Mouse (Mus musculus) neural tube, embryonic 14.5 days (tissue): ENCODE results near the gene Dennd2c. TPM values are rescaled to one million over a fixed set of nuclear protein-coding genes. Genes with fewer than 3 reads are reported as not detected.

ENCODE experiments used
- ATAC-seq: fragments of 200-750 bp; cut with Nextera tagmentation; 2 replicates; pipeline ENCODE4 v1.8.0; 2017; ENCODE audit warnings: low read depth, mild to moderate bottlenecking, moderate TSS enrichment, moderate library complexity
- H3K27ac ChIP-seq: fragments of 300-500 bp; sonication (generic); 2 replicates; pipeline ENCODE4 v1.5.1; 2014; ENCODE audit warnings: low read depth, mild to moderate bottlenecking, control low read depth, low read length, moderate library complexity, mixed read lengths
- H3K27me3 ChIP-seq: fragments of 300-500 bp; sonication (generic); 2 replicates; pipeline ENCODE4 v1.6.1; 2014; ENCODE audit warnings: low read length; ENCODE audit not compliant: control insufficient read depth, insufficient read depth
- H3K36me3 ChIP-seq: fragments of 300-500 bp; sonication (generic); 2 replicates; pipeline ENCODE4 v1.6.1; 2014; ENCODE audit warnings: low read length, mixed read lengths; ENCODE audit not compliant: control insufficient read depth, insufficient read depth
- H3K4me1 ChIP-seq: fragments of 300-500 bp; sonication (generic); 2 replicates; pipeline ENCODE4 v1.6.1; 2014; ENCODE audit warnings: low read length; ENCODE audit not compliant: control insufficient read depth, insufficient read depth
- H3K4me2 ChIP-seq: fragments of 300-500 bp; sonication (generic); 2 replicates; pipeline ENCODE4 v1.6.1; 2014; ENCODE audit warnings: mild to moderate bottlenecking, low read depth, low read length, control low read depth
- H3K4me3 ChIP-seq: fragments of 300-500 bp; sonication (generic); 2 replicates; pipeline ENCODE4 v1.5.1; 2014; ENCODE audit warnings: low read depth, low read length, control low read depth, mixed read lengths
- H3K9ac ChIP-seq: fragments of 300-500 bp; sonication (generic); replicated peaks from 2 replicates; pipeline ENCODE4 v1.6.1; 2014; ENCODE audit warnings: low read depth, mild to moderate bottlenecking, control low read depth, low read length, mixed read lengths
- H3K9me3 ChIP-seq: fragments of 300-500 bp; sonication (generic); 2 replicates; pipeline ENCODE4 v1.6.1; 2016; ENCODE audit warnings: low read length; ENCODE audit not compliant: control insufficient read depth
- WGBS: fragments of 180-500 bp; shearing (Covaris S2); extraction: QIAGEN DNeasy Blood & Tissue Kit; methylation state at CpG from one replicate; pipeline ENCODE4 v1.1.7; 2014; 5-methylcytosine and 5-hydroxymethylcytosine counted together
- polyA plus RNA-seq: library from polyadenylated mRNA; unstranded; fragments of >200 nt; fragmentation: Nextera tagmentation; extraction: Ambion mirVana; gene quantifications from 2 replicates; pipeline ENCODE4 v1.2.1, GENCODE M21; 2014

Dennd2c gene
- polyA plus RNA-seq, 1 experiment from 2014 or later = 1.7 TPM

DNA sequence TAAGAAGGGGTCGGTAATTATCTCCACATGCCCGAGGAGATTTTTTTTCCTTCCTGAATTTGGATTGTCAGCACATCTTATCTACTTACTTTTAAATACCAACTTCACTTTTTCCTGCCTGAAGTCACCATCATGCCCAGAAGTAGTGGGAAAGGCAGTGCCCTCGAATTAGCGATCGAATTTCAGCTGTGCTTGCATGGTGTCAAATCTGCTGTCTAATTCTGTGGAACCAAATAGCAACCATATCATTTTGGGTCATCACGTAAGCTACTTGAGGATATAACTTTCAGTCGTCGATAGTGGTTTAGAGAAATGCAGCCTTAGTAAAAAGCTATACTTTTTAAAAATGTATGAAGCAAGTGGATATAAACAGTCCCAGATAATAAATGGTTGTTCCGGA lies 25.9 kb upstream of the Dennd2c start:
- no peak overlapping the region for H3K4me3 ChIP-seq
- WGBS = 94% methylated on average over 9 of the region's 9 CpGs
- H3K4me2 ChIP-seq = no peak overlapping the region
- no peak overlapping the region for H3K9ac ChIP-seq
- H3K4me1 ChIP-seq = no peaks in the 10 kb centered on the region
- H3K27me3 ChIP-seq = no peaks in the 10 kb centered on the region
- H3K27ac ChIP-seq = no peak overlapping the region
- no peak for ATAC-seq
- no peaks in the 10 kb centered on the region for H3K36me3 ChIP-seq
- H3K9me3 ChIP-seq = no peaks in the 10 kb centered on the region

DNA sequence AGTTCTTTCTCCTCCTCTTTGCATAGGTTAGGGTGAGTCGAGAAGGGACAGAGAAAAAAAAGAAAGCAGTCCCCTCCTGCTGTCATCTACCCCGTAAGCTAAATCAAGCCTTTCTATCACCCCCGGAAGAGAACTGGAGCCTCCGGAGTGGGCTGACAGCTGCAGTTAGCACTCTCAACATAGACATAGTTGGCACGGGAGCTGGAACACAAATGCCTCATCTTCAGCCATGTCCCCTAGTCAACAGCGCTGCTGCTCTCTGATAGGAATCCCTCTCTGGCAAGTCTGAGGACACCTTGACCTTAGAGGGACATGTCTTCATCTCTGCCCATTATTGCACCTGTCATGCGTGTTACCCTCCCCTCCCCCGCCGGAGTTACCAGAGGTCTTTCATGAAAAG lies 23.1 kb upstream of the Dennd2c start:
- Histone ChIP-seq H3K27ac (no peak overlapping the region), H3K4me2 (no peak overlapping the region), H3K36me3 (no peaks in the 10 kb centered on the region), H3K4me3 (no peak overlapping the region), H3K4me1 (no peaks in the 10 kb centered on the region), H3K9ac (no peak overlapping the region), H3K9me3 (no peaks in the 10 kb centered on the region), H3K27me3 (no peaks in the 10 kb centered on the region)
- no peak for ATAC-seq
- WGBS = 82% methylated on average over 9 of the region's 9 CpGs

DNA sequence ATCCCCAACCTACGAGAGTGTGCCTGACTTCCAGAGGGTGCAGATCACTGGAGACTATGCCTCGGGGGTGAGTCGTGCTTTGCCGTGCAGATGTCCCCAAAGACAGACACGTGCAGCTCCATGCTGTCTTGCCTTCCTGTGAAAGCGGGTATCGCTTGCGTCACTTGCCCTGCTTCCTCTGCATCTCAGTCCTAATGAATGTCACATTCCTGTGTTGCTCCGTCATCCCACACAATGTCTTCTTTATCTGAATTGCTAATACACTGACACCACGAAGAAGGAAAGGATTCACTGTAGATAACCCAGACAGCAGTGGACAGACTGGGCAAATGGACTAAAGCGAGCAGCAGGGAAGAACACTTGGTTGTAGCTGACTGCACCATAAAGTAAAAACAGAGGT lies 21.4 kb upstream of the Dennd2c start:
- Histone ChIP-seq H3K4me2 (no peak overlapping the region), H3K27ac (no peak overlapping the region), H3K27me3 (no peaks in the 10 kb centered on the region), H3K9me3 (no peaks in the 10 kb centered on the region), H3K9ac (no peak overlapping the region), H3K4me1 (no peaks in the 10 kb centered on the region), H3K36me3 (no peaks in the 10 kb centered on the region), H3K4me3 (no peak overlapping the region)
- ATAC-seq = no peak
- 62% methylated on average over 11 of the region's 11 CpGs for WGBS

DNA sequence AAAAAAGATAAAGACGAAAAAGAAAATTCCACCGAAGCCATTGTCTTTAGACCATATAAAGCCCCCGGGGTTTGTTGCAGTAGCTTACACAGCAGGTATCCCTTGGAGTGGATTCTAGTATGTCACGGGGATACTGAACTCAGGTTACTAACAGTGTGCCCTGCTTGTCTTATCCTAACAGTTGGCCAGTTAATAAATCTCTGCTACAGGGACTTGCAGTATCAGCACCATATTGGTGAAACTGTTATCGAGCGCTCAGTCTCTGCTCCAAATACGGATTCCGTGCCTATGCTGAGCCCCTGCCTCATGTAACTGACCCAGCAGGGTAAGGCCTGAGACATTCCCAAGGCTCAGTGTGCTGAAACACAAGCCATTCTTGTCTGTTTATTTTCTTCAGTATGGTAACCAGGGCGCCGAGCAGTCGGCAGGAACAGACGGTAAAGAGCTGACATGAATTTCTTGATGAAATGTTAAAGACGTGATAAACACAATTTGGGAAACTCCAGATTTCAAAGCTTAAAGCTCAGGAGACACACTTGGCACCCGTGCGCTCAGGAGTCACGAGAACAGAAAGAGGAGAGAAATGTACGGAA lies 20.4 kb upstream of the Dennd2c start:
- Histone ChIP-seq H3K4me1 (no peaks in the 10 kb centered on the region), H3K4me3 (no peak overlapping the region), H3K27me3 (no peaks in the 10 kb centered on the region), H3K9ac (no peak overlapping the region), H3K36me3 (no peaks in the 10 kb centered on the region), H3K9me3 (no peaks in the 10 kb centered on the region), H3K27ac (no peak overlapping the region), H3K4me2 (no peak overlapping the region)
- WGBS = 87% methylated on average over 17 of the region's 17 CpGs
- no peak for ATAC-seq

DNA sequence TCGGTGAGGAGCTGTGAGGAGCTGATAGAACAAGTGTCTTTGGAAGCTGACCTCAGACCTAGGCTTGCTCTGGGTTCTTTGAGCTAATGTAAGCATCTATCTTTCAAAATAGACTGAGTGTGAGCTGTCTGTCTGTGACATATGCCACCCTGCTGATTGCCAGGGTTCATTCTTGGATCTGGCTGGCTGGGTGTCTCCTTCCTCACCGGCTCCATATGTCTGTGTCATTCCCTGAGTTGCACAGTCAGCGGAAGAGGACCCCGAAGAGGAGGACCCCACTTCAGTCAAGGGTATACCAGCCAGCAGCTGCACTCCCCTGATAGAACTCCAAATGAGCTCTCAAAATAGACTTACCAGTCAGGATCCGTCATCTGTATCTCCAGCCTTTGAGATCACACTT lies 19.6 kb upstream of the Dennd2c start:
- H3K4me2 ChIP-seq = no peak overlapping the region
- 89% methylated on average over 5 of the region's 5 CpGs for WGBS
- ATAC-seq = no peak
- no peak overlapping the region for H3K4me3 ChIP-seq
- H3K9ac ChIP-seq = no peak overlapping the region
- H3K36me3 ChIP-seq = no peaks in the 10 kb centered on the region
- H3K4me1 ChIP-seq = no peaks in the 10 kb centered on the region
- H3K27ac ChIP-seq = no peak overlapping the region
- H3K9me3 ChIP-seq = no peaks in the 10 kb centered on the region
- H3K27me3 ChIP-seq = no peaks in the 10 kb centered on the region

DNA sequence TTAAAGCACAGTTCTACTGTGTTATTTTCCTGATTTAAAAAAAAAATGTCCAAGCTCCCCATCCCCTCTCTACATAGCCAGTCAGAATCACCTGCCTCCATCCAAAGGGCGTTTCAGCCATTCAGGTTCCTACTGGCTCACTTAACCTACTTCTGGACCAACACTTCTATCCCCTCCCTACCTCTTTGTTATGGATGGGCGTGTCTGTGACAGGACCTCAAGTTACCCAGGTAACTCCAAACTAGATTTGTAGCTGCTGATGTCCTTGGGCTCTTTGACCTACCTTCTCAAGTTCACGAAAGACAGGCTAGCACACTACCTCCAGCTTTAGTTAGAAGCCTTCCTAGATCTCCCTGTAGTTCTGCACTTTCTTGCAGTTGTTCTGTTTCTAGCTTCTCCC lies 16.4 kb upstream of the Dennd2c start:
- Histone ChIP-seq H3K27me3 (no peaks in the 10 kb centered on the region), H3K9me3 (no peaks in the 10 kb centered on the region), H3K4me1 (no peaks in the 10 kb centered on the region), H3K4me3 (no peak overlapping the region), H3K9ac (no peak overlapping the region), H3K36me3 (no peaks in the 10 kb centered on the region), H3K27ac (no peak overlapping the region), H3K4me2 (no peak overlapping the region)
- WGBS = 87% methylated on average over 3 of the region's 3 CpGs
- no peak for ATAC-seq

DNA sequence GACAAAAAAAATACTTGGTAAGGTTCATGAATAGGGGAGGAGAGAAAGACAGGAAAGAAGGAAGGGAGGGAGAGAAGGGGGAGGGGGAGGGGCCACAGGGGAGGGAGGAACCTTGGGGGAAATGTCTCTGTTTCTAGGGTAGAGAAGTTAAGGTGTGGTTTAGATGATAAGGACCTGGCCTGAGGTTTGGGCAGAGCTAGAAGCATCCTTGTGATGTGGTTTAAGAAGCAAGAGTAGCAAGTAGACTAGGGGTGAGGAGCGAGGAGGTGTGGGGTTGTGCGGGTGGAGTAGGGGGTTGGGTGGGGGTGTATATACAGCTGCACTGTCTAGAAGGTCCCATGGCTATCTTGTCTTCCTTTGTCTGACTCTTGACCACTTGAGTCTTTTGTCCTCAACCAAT lies 10.7 kb upstream of the Dennd2c start:
- ATAC-seq = no peak
- H3K9ac ChIP-seq = no peak overlapping the region
- H3K36me3 ChIP-seq = no peaks in the 10 kb centered on the region
- no peaks in the 10 kb centered on the region for H3K4me1 ChIP-seq
- H3K4me3 ChIP-seq = no peak overlapping the region
- no peaks in the 10 kb centered on the region for H3K27me3 ChIP-seq
- H3K27ac ChIP-seq = no peak overlapping the region
- no peak overlapping the region for H3K4me2 ChIP-seq
- H3K9me3 ChIP-seq = no peaks in the 10 kb centered on the region
- WGBS = 100% methylated on average over 2 of the region's 2 CpGs

DNA sequence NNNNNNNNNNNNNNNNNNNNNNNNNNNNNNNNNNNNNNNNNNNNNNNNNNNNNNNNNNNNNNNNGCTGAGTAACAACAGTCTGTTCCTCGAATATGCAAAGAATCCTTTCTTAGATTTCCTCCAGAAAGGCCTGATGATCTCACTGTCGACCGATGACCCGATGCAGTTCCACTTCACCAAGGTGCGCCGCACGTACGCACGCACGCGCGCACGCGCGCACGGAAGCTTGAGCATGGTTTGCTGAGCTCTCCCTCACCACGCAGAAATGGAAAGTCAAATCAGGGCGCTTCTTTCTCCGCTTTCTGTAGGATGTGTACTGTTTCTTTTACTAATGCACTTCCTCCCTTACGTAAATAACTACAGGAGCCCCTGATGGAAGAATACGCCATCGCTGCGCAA lies 3.7 kb upstream of the Dennd2c start:
- H3K4me1 ChIP-seq = no peaks in the 10 kb centered on the region
- H3K4me3 ChIP-seq = no peak overlapping the region
- ATAC-seq = no peak
- 0 out of 2 replicates have a peak, but pooled peaks cover 8% of the 10 kb centered on the region for H3K27me3 ChIP-seq
- WGBS = 76% methylated on average over 23 of the region's 23 CpGs
- no peaks in the 10 kb centered on the region for H3K36me3 ChIP-seq
- no peak overlapping the region for H3K4me2 ChIP-seq
- no peak overlapping the region for H3K9ac ChIP-seq
- H3K27ac ChIP-seq = no peak overlapping the region
- no peaks in the 10 kb centered on the region for H3K9me3 ChIP-seq

DNA sequence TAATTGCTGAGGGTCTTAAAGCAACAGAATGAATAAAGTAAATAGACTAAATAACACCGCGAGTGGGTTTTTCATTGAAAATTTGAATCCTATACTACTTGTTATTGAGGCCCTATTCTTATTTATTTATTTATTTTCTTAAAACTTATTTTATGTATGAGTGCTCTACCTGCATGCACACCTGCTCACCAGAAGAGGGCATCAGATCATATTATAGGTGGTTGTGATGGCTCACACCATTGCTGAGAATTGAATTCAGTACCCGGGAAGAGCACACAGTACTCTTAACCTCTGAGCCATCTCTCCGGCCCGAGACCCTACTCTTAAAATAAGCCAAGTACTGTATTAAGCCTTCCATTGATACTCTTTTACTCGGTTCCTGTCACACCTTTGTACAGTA lies 2.7 kb upstream of the Dennd2c start:
- WGBS = 83% methylated on average over 6 of the region's 6 CpGs
- Histone ChIP-seq H3K4me1 (no peaks in the 10 kb centered on the region), H3K36me3 (no peaks in the 10 kb centered on the region), H3K27me3 (peaks cover 12% of the 10 kb centered on the region; the same call in 1 of the 2 replicates), H3K9ac (no peak overlapping the region), H3K4me2 (no peak overlapping the region), H3K27ac (no peak overlapping the region), H3K4me3 (no peak overlapping the region), H3K9me3 (no peaks in the 10 kb centered on the region)
- ATAC-seq = no peak
